Mouse (Mus musculus): ENCODE measurements around the gene Rbbp9. TPM values are rescaled to one million over a fixed set of nuclear protein-coding genes. Genes with fewer than 3 reads are reported as not detected.
A peak's percentile ranks its signal among the peaks of the same experiment; 100 is the strongest.

Rbbp9 gene
- polyA plus RNA-seq, 1 experiment = 30.2 TPM

- Histone ChIP-seq H3K4me1 (ENCODE audit: control insufficient read depth, insufficient read depth, low read length) (no peaks in the 10 kb centered on the region), H3K4me3 (replicated peaks; ENCODE audit: insufficient read depth, low read depth, low read length) (peak overlapping the region; percentile 94), H3K27ac (ENCODE audit: insufficient read depth, low read length) (peak overlapping the region; percentile 58), H3K27me3 (ENCODE audit: control insufficient read depth, insufficient read depth, low read length) (no peaks in the 10 kb centered on the region)
- 1% methylated on average over 14 of the region's 14 CpGs for WGBS
- no peak for DNase-seq
- no peak for TF ChIP-seq CTCF (IDR thresholded peaks at IDR 0.05; ENCODE audit: borderline replicate concordance, insufficient read depth, low read depth, low read length)
- no peak for TF ChIP-seq POLR2A (IDR thresholded peaks at IDR 0.05; ENCODE audit: borderline replicate concordance, insufficient read depth, low read length)
Observed at GRCm38 (mm10) chr2:144555286-144555819, 4.7 kb upstream of the Rbbp9 start.

GRCm38 (mm10) chr2:144553905-144554304 lies 3.2 kb upstream of the Rbbp9 start:
- DNase-seq = no peak
- Histone ChIP-seq H3K27ac (ENCODE audit: insufficient read depth, low read length) (no peak overlapping the region), H3K27me3 (ENCODE audit: control insufficient read depth, insufficient read depth, low read length) (no peaks in the 10 kb centered on the region), H3K4me1 (ENCODE audit: control insufficient read depth, insufficient read depth, low read length) (no peaks in the 10 kb centered on the region; the same call in 1 of the 2 replicates), H3K4me3 (replicated peaks; ENCODE audit: insufficient read depth, low read depth, low read length) (no peak overlapping the region)
- TF ChIP-seq CTCF (IDR thresholded peaks at IDR 0.05; ENCODE audit: borderline replicate concordance, insufficient read depth, low read depth, low read length) (no peak), POLR2A (IDR thresholded peaks at IDR 0.05; ENCODE audit: borderline replicate concordance, insufficient read depth, low read length) (no peak)
- WGBS = 95% methylated on average over 3 of the region's 3 CpGs

DNA sequence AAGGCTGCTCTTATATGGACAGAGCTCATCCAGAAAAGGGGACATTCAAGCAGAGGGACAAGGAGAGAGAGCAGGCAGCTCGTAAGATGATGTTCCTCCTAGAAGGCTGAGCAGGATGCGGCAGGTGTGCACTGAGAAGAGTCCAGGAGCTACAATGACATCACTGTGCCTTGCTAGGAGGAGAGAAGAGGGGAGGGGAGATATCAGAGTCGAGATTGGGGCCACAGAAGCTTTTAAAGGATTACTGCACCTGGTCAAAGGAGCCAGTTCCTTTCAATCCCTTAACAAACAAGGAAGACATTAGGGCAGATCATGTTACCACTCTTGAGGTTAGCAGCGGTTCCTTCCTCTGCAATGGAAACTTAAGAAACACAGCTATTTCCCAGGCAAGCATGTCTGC lies 3.1 kb downstream of the Rbbp9 start:
- DNase-seq = no peak
- 84% methylated on average over 4 of the region's 4 CpGs for WGBS
- Histone ChIP-seq H3K4me3 (replicated peaks; ENCODE audit: insufficient read depth, low read depth, low read length) (no peak overlapping the region), H3K4me1 (ENCODE audit: control insufficient read depth, insufficient read depth, low read length) (no peaks in the 10 kb centered on the region; the same call in 1 of the 2 replicates), H3K27ac (ENCODE audit: insufficient read depth, low read length) (no peak overlapping the region), H3K27me3 (ENCODE audit: control insufficient read depth, insufficient read depth, low read length) (no peaks in the 10 kb centered on the region)
- no peak for TF ChIP-seq CTCF (IDR thresholded peaks at IDR 0.05; ENCODE audit: borderline replicate concordance, insufficient read depth, low read depth, low read length)
- TF ChIP-seq POLR2A (IDR thresholded peaks at IDR 0.05; ENCODE audit: borderline replicate concordance, insufficient read depth, low read length) = no peak

DNA sequence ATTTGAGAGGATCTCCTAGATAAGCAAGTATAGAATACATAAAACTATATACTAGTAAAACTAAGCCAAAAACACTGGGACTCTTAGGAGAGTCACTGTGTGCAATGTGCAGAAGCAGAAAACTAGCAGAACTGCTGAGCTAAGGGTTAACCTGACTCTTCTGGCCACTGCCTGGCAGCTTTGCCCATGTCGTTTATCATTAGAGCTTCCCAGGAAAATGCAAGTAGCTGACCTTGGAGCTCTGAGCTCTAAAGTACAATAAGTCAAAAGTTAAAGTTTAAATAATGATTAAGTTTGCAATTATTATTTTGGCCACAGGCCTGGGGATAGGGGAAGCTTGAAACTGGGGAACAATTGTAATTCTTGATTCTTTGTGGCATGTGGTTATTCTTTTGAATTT lies 5.2 kb downstream of the Rbbp9 start:
- H3K4me1 ChIP-seq (ENCODE audit: control insufficient read depth, insufficient read depth, low read length) = no peaks in the 10 kb centered on the region; the same call in 1 of the 2 replicates
- 40% methylated on average over 1 of the region's 1 CpGs for WGBS

GRCm38 (mm10) chr2:144545061-144545460 lies 5.6 kb downstream of the Rbbp9 start:
- Histone ChIP-seq H3K27me3 (ENCODE audit: control insufficient read depth, insufficient read depth, low read length) (no peaks in the 10 kb centered on the region), H3K27ac (ENCODE audit: insufficient read depth, low read length) (no peak overlapping the region), H3K4me1 (ENCODE audit: control insufficient read depth, insufficient read depth, low read length) (no peaks in the 10 kb centered on the region; the same call in 1 of the 2 replicates), H3K4me3 (replicated peaks; ENCODE audit: insufficient read depth, low read depth, low read length) (no peak overlapping the region)
- no peak for DNase-seq
- TF ChIP-seq POLR2A (IDR thresholded peaks at IDR 0.05; ENCODE audit: borderline replicate concordance, insufficient read depth, low read length) (no peak), CTCF (IDR thresholded peaks at IDR 0.05; ENCODE audit: borderline replicate concordance, insufficient read depth, low read depth, low read length) (no peak)
- over 99% methylated on average over 2 of the region's 2 CpGs for WGBS

More for the DNA sequence above, 5.2 kb downstream of the Rbbp9 start:
- Histone ChIP-seq H3K27me3 (ENCODE audit: control insufficient read depth, insufficient read depth, low read length) (no peaks in the 10 kb centered on the region), H3K4me3 (replicated peaks; ENCODE audit: insufficient read depth, low read depth, low read length) (no peak overlapping the region), H3K27ac (ENCODE audit: insufficient read depth, low read length) (no peak overlapping the region)
- DNase-seq = no peak
- no peak for TF ChIP-seq POLR2A (IDR thresholded peaks at IDR 0.05; ENCODE audit: borderline replicate concordance, insufficient read depth, low read length)
- no peak for TF ChIP-seq CTCF (IDR thresholded peaks at IDR 0.05; ENCODE audit: borderline replicate concordance, insufficient read depth, low read depth, low read length)

GRCm38 (mm10) chr2:144544630-144545029 lies 6.0 kb downstream of the Rbbp9 start:
- TF ChIP-seq CTCF (IDR thresholded peaks at IDR 0.05; ENCODE audit: borderline replicate concordance, insufficient read depth, low read depth, low read length) (no peak), POLR2A (IDR thresholded peaks at IDR 0.05; ENCODE audit: borderline replicate concordance, insufficient read depth, low read length) (no peak)
- Histone ChIP-seq H3K27ac (ENCODE audit: insufficient read depth, low read length) (no peak overlapping the region), H3K4me1 (ENCODE audit: control insufficient read depth, insufficient read depth, low read length) (no peaks in the 10 kb centered on the region; the same call in 1 of the 2 replicates), H3K4me3 (replicated peaks; ENCODE audit: insufficient read depth, low read depth, low read length) (no peak overlapping the region), H3K27me3 (ENCODE audit: control insufficient read depth, insufficient read depth, low read length) (no peaks in the 10 kb centered on the region)
- WGBS = 71% methylated on average over 6 of the region's 6 CpGs
- no peak for DNase-seq

GRCm38 (mm10) chr2:144543670-144544069 lies 7.0 kb downstream of the Rbbp9 start:
- H3K4me1 ChIP-seq (ENCODE audit: control insufficient read depth, insufficient read depth, low read length) = no peaks in the 10 kb centered on the region
- TF ChIP-seq POLR2A (IDR thresholded peaks at IDR 0.05; ENCODE audit: borderline replicate concordance, insufficient read depth, low read length) (no peak), CTCF (IDR thresholded peaks at IDR 0.05; ENCODE audit: borderline replicate concordance, insufficient read depth, low read depth, low read length) (no peak)
- WGBS = 91% methylated on average over 6 of the region's 6 CpGs

DNA sequence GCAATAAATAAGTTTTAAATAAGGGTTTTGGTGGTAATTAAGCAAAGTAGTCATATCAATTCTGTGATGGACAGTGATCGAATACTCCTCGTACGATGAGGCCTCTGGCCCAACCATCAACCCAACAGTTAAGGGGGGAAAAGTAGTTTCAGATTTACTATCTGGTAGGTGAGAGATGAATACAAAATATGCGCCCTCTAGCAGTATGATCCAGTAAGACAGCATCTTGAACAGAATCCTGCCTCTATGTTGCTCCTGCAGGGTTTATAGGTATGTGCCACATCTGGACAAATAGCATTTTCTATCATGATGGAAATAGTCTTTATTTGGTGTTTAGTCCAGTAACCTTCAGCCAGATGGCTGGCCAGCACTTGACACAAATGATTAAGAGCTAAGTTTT lies 9.4 kb downstream of the Rbbp9 start:
- WGBS = 86% methylated on average over 4 of the region's 4 CpGs
- DNase-seq = no peak
- TF ChIP-seq POLR2A (IDR thresholded peaks at IDR 0.05; ENCODE audit: borderline replicate concordance, insufficient read depth, low read length) = no peak
- no peak for TF ChIP-seq CTCF (IDR thresholded peaks at IDR 0.05; ENCODE audit: borderline replicate concordance, insufficient read depth, low read depth, low read length)
- Histone ChIP-seq H3K4me1 (ENCODE audit: control insufficient read depth, insufficient read depth, low read length) (no peaks in the 10 kb centered on the region), H3K4me3 (replicated peaks; ENCODE audit: insufficient read depth, low read depth, low read length) (no peak overlapping the region), H3K27ac (ENCODE audit: insufficient read depth, low read length) (no peak overlapping the region), H3K27me3 (ENCODE audit: control insufficient read depth, insufficient read depth, low read length) (no peaks in the 10 kb centered on the region)

More at GRCm38 (mm10) chr2:144543670-144544069, 7.0 kb downstream of the Rbbp9 start:
- no peak overlapping the region for H3K4me3 ChIP-seq (replicated peaks; ENCODE audit: insufficient read depth, low read depth, low read length)
- H3K27me3 ChIP-seq (ENCODE audit: control insufficient read depth, insufficient read depth, low read length) = no peaks in the 10 kb centered on the region
- DNase-seq = no peak
- H3K27ac ChIP-seq (ENCODE audit: insufficient read depth, low read length) = no peak overlapping the region
